Mouse (Mus musculus) bone marrow, adult 2 months (tissue): ENCODE measurements around the gene Mettl2.

Experiments used
- CTCF ChIP-seq: fragments of 200-500 bp; IDR thresholded peaks from 2 replicates; pipeline ENCODE4 v1.5.1; 2011; ENCODE audit warnings: low read length, control low read depth; ENCODE audit not compliant: control insufficient read depth, insufficient read depth
- POLR2A ChIP-seq: fragments of 200-500 bp; IDR thresholded peaks from 2 replicates; pipeline ENCODE4 v1.6.1; 2011; ENCODE audit warnings: low read depth, mild to moderate bottlenecking, control low read depth, low read length, borderline replicate concordance; ENCODE audit not compliant: control insufficient read depth

DNA sequence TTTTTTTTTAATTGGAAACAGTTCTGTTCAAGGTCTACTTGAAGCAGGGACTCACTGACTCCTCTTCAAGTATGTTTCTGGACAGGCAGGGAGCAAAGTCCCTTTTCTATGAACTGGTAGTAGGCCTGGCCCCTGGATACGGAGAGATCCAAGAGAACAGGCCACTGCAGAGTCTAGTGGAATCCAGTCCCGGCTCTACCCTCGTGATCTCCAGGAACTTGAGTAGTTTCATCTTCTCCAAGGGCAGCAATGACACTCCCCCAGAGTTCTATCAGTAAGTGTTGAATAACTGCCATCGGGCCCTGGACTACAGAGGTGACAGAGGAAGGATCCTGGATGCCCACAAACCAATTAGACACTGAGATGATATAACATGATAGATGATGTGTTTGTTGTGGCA lies 29.7 kb downstream of the Mettl2 start:
- TF ChIP-seq CTCF (no peak), POLR2A (no peak)
